Mouse (Mus musculus): Measurements from ENCODE around the gene Fgfr2. TPM values are rescaled to one million over a fixed set of nuclear protein-coding genes. Genes with fewer than 3 reads are reported as not detected.

The Fgfr2 gene
- polyA plus RNA-seq, 1 experiment = 3.0 TPM

DNA sequence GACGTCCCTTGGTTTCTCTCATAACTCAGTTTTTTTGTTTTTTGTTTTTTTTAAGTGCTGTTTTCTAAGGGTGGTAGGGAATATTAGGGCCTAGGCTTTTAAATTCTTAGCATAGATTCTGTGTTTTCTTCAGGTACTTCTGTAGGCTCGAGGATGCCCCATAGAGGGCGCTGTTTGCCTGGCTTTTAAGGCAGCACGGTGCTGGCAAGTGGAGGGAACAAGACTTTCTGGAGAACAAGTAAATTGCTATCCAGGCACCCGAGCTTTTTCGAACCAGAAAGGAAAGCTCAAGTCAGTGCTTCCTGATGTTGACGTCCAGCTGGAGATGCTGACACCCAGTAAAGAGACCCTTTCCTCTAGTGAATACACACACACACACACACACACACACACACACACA is 1583.2 kb downstream of the Fgfr2 start:
- TF ChIP-seq CTCF (IDR thresholded peaks at IDR 0.05; ENCODE audit: control insufficient read depth, insufficient read depth, insufficient replicate concordance, low read depth, low read length) (peak; percentile 74; the same call in 1 of the 2 replicates), POLR2A (IDR thresholded peaks at IDR 0.05; ENCODE audit: control insufficient read depth, low read depth, low read length) (no peak)
- Histone ChIP-seq H3K27me3 (ENCODE audit: control insufficient read depth, insufficient read depth, low read length) (no peaks in the 10 kb centered on the region; the same call in none of the 2 replicates), H3K4me3 (ENCODE audit: control insufficient read depth, low read depth, low read length) (no peak overlapping the region), H3K36me3 (ENCODE audit: control insufficient read depth, insufficient read depth, low read length) (no peaks in the 10 kb centered on the region), H3K4me1 (ENCODE audit: control insufficient read depth, insufficient read depth, low read length) (peaks cover 12% of the 10 kb centered on the region), H3K27ac (ENCODE audit: control insufficient read depth, insufficient read depth, low read depth, low read length) (no peak overlapping the region)

DNA sequence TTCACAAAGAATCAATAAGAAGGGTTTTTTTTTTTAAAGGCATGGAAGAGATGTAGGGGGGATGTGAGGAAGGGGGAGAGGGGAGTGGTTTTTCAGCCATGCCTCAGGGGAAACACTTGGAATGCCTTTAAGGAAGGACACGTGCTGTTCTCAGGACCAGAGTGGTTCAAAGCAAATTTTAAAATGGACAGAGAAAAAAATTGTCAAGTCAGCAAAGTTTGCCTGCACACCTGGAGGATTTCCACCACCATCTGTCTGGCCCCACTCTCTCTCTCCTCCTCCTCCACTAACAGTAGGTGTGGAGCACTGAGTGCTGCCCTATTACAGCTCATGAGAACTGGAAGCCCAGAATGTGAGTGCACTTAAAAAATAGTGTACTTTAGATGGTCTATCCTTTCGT is 1619.4 kb downstream of the Fgfr2 start:
- Histone ChIP-seq H3K36me3 (ENCODE audit: control insufficient read depth, insufficient read depth, low read length) (no peaks in the 10 kb centered on the region), H3K27me3 (ENCODE audit: control insufficient read depth, insufficient read depth, low read length) (no peaks in the 10 kb centered on the region), H3K27ac (ENCODE audit: control insufficient read depth, insufficient read depth, low read depth, low read length) (no peak overlapping the region), H3K4me1 (ENCODE audit: control insufficient read depth, insufficient read depth, low read length) (peaks cover 2% of the 10 kb centered on the region; the same call in 1 of the 2 replicates), H3K4me3 (ENCODE audit: control insufficient read depth, low read depth, low read length) (no peak overlapping the region)
- TF ChIP-seq CTCF (IDR thresholded peaks at IDR 0.05; ENCODE audit: control insufficient read depth, insufficient read depth, insufficient replicate concordance, low read depth, low read length) (no peak), POLR2A (IDR thresholded peaks at IDR 0.05; ENCODE audit: control insufficient read depth, low read depth, low read length) (no peak)

DNA sequence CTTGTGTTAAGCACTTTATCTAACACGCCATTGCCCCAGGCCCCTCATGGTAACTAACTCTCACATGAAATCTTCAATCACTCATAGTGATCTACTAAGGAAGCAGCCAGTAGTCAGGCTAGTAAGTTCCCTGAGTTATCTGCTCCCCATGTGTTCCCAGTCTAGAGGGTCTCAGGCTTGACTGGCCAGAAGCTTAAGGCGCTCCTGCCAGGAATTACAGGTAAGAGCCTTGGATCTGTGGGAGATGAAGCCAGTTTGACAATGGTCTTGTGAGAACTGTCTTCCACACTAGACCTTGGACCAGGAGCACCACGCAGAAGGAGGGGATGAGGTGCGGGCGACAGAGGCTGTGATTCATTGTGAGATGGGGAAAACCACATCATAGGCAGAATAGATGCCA is 1644.7 kb downstream of the Fgfr2 start:
- peak overlapping the region; percentile 40 for H3K27ac ChIP-seq (ENCODE audit: control insufficient read depth, insufficient read depth, low read depth, low read length)
- TF ChIP-seq CTCF (IDR thresholded peaks at IDR 0.05; ENCODE audit: control insufficient read depth, insufficient read depth, insufficient replicate concordance, low read depth, low read length) (no peak), POLR2A (IDR thresholded peaks at IDR 0.05; ENCODE audit: control insufficient read depth, low read depth, low read length) (no peak)
- H3K4me3 ChIP-seq (ENCODE audit: control insufficient read depth, low read depth, low read length) = peak overlapping the region; percentile 72
- no peaks in the 10 kb centered on the region for H3K27me3 ChIP-seq (ENCODE audit: control insufficient read depth, insufficient read depth, low read length)
- no peaks in the 10 kb centered on the region for H3K36me3 ChIP-seq (ENCODE audit: control insufficient read depth, insufficient read depth, low read length)
- H3K4me1 ChIP-seq (ENCODE audit: control insufficient read depth, insufficient read depth, low read length) = peaks cover 7% of the 10 kb centered on the region

- peaks cover 7% of the 10 kb centered on the region for H3K4me1 ChIP-seq (ENCODE audit: control insufficient read depth, insufficient read depth, low read length)
- H3K4me3 ChIP-seq (ENCODE audit: control insufficient read depth, low read depth, low read length) = no peak overlapping the region
- H3K36me3 ChIP-seq (ENCODE audit: control insufficient read depth, insufficient read depth, low read length) = no peaks in the 10 kb centered on the region
- TF ChIP-seq POLR2A (IDR thresholded peaks at IDR 0.05; ENCODE audit: control insufficient read depth, low read depth, low read length) (no peak), CTCF (IDR thresholded peaks at IDR 0.05; ENCODE audit: control insufficient read depth, insufficient read depth, insufficient replicate concordance, low read depth, low read length) (no peak)
- H3K27me3 ChIP-seq (ENCODE audit: control insufficient read depth, insufficient read depth, low read length) = no peaks in the 10 kb centered on the region
- H3K27ac ChIP-seq (ENCODE audit: control insufficient read depth, insufficient read depth, low read depth, low read length) = no peak overlapping the region
Measured at GRCm38 (mm10) chr7:131477140-131477539, 1646.0 kb downstream of the Fgfr2 start.

DNA sequence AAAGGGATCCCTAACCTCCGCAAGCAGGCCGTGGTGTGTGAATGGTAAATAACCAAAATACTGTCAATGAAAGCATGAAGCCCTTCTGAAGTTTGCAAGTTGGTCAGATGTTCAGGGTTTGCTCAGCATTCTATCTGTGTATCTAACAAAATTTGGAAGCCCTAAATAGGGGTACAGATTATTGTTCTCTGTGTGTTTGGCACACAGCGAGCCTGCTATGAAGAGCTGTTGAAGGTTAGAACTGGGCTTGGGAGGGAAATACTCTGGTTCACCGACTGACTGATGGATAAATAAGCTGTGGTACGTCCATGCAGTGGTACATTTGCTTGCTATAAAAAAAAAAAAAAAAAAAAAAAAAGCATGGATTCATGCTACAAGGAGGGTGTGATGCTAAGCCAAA is 1651.6 kb downstream of the Fgfr2 start:
- TF ChIP-seq POLR2A (IDR thresholded peaks at IDR 0.05; ENCODE audit: control insufficient read depth, low read depth, low read length) (no peak), CTCF (IDR thresholded peaks at IDR 0.05; ENCODE audit: control insufficient read depth, insufficient read depth, insufficient replicate concordance, low read depth, low read length) (no peak)
- H3K27me3 ChIP-seq (ENCODE audit: control insufficient read depth, insufficient read depth, low read length) = no peaks in the 10 kb centered on the region
- H3K36me3 ChIP-seq (ENCODE audit: control insufficient read depth, insufficient read depth, low read length) = no peaks in the 10 kb centered on the region

GRCm38 (mm10) chr7:131469506-131469905 is 1653.6 kb downstream of the Fgfr2 start:
- TF ChIP-seq CTCF (IDR thresholded peaks at IDR 0.05; ENCODE audit: control insufficient read depth, insufficient read depth, insufficient replicate concordance, low read depth, low read length) (peak; percentile 71; the same call in 1 of the 2 replicates), POLR2A (IDR thresholded peaks at IDR 0.05; ENCODE audit: control insufficient read depth, low read depth, low read length) (no peak)
- Histone ChIP-seq H3K4me3 (ENCODE audit: control insufficient read depth, low read depth, low read length) (no peak overlapping the region), H3K27me3 (ENCODE audit: control insufficient read depth, insufficient read depth, low read length) (no peaks in the 10 kb centered on the region), H3K27ac (ENCODE audit: control insufficient read depth, insufficient read depth, low read depth, low read length) (no peak overlapping the region), H3K36me3 (ENCODE audit: control insufficient read depth, insufficient read depth, low read length) (no peaks in the 10 kb centered on the region), H3K4me1 (ENCODE audit: control insufficient read depth, insufficient read depth, low read length) (no peaks in the 10 kb centered on the region)

More for the DNA sequence above, 1651.6 kb downstream of the Fgfr2 start:
- Histone ChIP-seq H3K27ac (ENCODE audit: control insufficient read depth, insufficient read depth, low read depth, low read length) (no peak overlapping the region), H3K4me3 (ENCODE audit: control insufficient read depth, low read depth, low read length) (no peak overlapping the region), H3K4me1 (ENCODE audit: control insufficient read depth, insufficient read depth, low read length) (no peaks in the 10 kb centered on the region)

- TF ChIP-seq POLR2A (IDR thresholded peaks at IDR 0.05; ENCODE audit: control insufficient read depth, low read depth, low read length) (no peak), CTCF (IDR thresholded peaks at IDR 0.05; ENCODE audit: control insufficient read depth, insufficient read depth, insufficient replicate concordance, low read depth, low read length) (no peak)
- H3K36me3 ChIP-seq (ENCODE audit: control insufficient read depth, insufficient read depth, low read length) = no peaks in the 10 kb centered on the region
- no peak overlapping the region for H3K4me3 ChIP-seq (ENCODE audit: control insufficient read depth, low read depth, low read length)
- H3K27ac ChIP-seq (ENCODE audit: control insufficient read depth, insufficient read depth, low read depth, low read length) = no peak overlapping the region
- no peaks in the 10 kb centered on the region for H3K4me1 ChIP-seq (ENCODE audit: control insufficient read depth, insufficient read depth, low read length)
- no peaks in the 10 kb centered on the region for H3K27me3 ChIP-seq (ENCODE audit: control insufficient read depth, insufficient read depth, low read length)
Measured at GRCm38 (mm10) chr7:131467312-131467711, 1655.8 kb downstream of the Fgfr2 start.

GRCm38 (mm10) chr7:131465735-131466134 is 1657.4 kb downstream of the Fgfr2 start:
- Histone ChIP-seq H3K4me1 (ENCODE audit: control insufficient read depth, insufficient read depth, low read length) (no peaks in the 10 kb centered on the region), H3K27me3 (ENCODE audit: control insufficient read depth, insufficient read depth, low read length) (no peaks in the 10 kb centered on the region), H3K36me3 (ENCODE audit: control insufficient read depth, insufficient read depth, low read length) (no peaks in the 10 kb centered on the region), H3K4me3 (ENCODE audit: control insufficient read depth, low read depth, low read length) (no peak overlapping the region), H3K27ac (ENCODE audit: control insufficient read depth, insufficient read depth, low read depth, low read length) (no peak overlapping the region)
- TF ChIP-seq POLR2A (IDR thresholded peaks at IDR 0.05; ENCODE audit: control insufficient read depth, low read depth, low read length) = no peak
- TF ChIP-seq CTCF (IDR thresholded peaks at IDR 0.05; ENCODE audit: control insufficient read depth, insufficient read depth, insufficient replicate concordance, low read depth, low read length) = no peak
